Mouse (Mus musculus) C2C12 (cell line): ENCODE measurements around the gene Rdh14.

Experiments
- MYOD1 ChIP-seq: IDR thresholded peaks from one replicate; pipeline ENCODE4 v1.6.1; 2011; ENCODE audit warnings: low read depth; ENCODE audit not compliant: control insufficient read depth, insufficient read length
- MYOG ChIP-seq: IDR thresholded peaks from one replicate; pipeline ENCODE4 v1.6.1; 2011; ENCODE audit not compliant: control insufficient read depth, insufficient read length; ENCODE audit errors: extremely low read depth

GRCm38 (mm10) chr12:10422347-10422746, 31.8 kb downstream of the Rdh14 start:
- no peak for TF ChIP-seq MYOD1
- no peak for TF ChIP-seq MYOG
